Mouse (Mus musculus): ENCODE data around the gene Bcas3.
A peak's percentile ranks its signal among the peaks of the same experiment; 100 is the strongest.

The Bcas3 gene

GRCm38 (mm10) chr11:85811229-85811628 lies 458.3 kb downstream of the Bcas3 start:
- no peak for DNase-seq

GRCm38 (mm10) chr11:85811676-85812075 lies 458.7 kb downstream of the Bcas3 start:
- no peak for DNase-seq

- DNase-seq, result no peak
These were observed 459.4 kb downstream of the Bcas3 start for GRCm38 (mm10) chr11:85812201-85812966.

- DNase-seq, result no peak
These were observed 461.7 kb downstream of the Bcas3 start for GRCm38 (mm10) chr11:85814678-85815077.

- DNase-seq, result no peak
These were observed 463.5 kb downstream of the Bcas3 start for GRCm38 (mm10) chr11:85816471-85816870.

GRCm38 (mm10) chr11:85818401-85818800 lies 465.4 kb downstream of the Bcas3 start:
- no peak for DNase-seq

- DNase-seq, result no peak
These were observed 468.0 kb downstream of the Bcas3 start for GRCm38 (mm10) chr11:85820959-85821358.

- no peak for DNase-seq
These were observed 468.7 kb downstream of the Bcas3 start for GRCm38 (mm10) chr11:85821659-85822058.

- peak; percentile 53 for DNase-seq
These were observed 470.2 kb downstream of the Bcas3 start for GRCm38 (mm10) chr11:85823181-85823580.

GRCm38 (mm10) chr11:85823794-85824193 lies 470.8 kb downstream of the Bcas3 start:
- no peak for DNase-seq

GRCm38 (mm10) chr11:85825031-85825430 lies 472.1 kb downstream of the Bcas3 start:
- DNase-seq, result no peak

- DNase-seq, result no peak
These were observed 472.9 kb downstream of the Bcas3 start for GRCm38 (mm10) chr11:85825823-85826222.

- DNase-seq, result no peak
These were observed 474.4 kb downstream of the Bcas3 start for GRCm38 (mm10) chr11:85827342-85827741.

- DNase-seq, result no peak
These were observed 475.9 kb downstream of the Bcas3 start for GRCm38 (mm10) chr11:85828691-85829519.

- DNase-seq, result no peak
These were observed 476.8 kb downstream of the Bcas3 start for GRCm38 (mm10) chr11:85829520-85830440.

- DNase-seq, result no peak
These were observed 478.0 kb downstream of the Bcas3 start for GRCm38 (mm10) chr11:85830901-85831341.

- DNase-seq, result no peak
These were observed 478.8 kb downstream of the Bcas3 start for GRCm38 (mm10) chr11:85831656-85832230.

GRCm38 (mm10) chr11:85832231-85832924 lies 479.4 kb downstream of the Bcas3 start, which contains the start of gene Tbx2:
Gene Tbx2, plus strand, starts transcription at chr11:85832551.
- DNase-seq, result no peak

GRCm38 (mm10) chr11:85833081-85833521 lies 480.1 kb downstream of the Bcas3 start:
- DNase-seq, result no peak

GRCm38 (mm10) chr11:85833761-85834385 lies 480.9 kb downstream of the Bcas3 start:
- no peak for DNase-seq

GRCm38 (mm10) chr11:85834386-85834931 lies 481.5 kb downstream of the Bcas3 start:
- DNase-seq, result no peak

All from right cerebral cortex, adult 18-20 months (tissue).